Mouse (Mus musculus): ENCODE results near the gene Gpr63. TPM values are rescaled to one million over a fixed set of nuclear protein-coding genes. Genes with fewer than 3 reads are reported as not detected.
"Not testable (repeated sequence)": the region's sequence is repeated elsewhere in the genome, so short reads cannot be mapped to it uniquely, and the experiment has no call there.

The Gpr63 gene
- polyA plus RNA-seq, 1 experiment from 2014 or later = 1.2 TPM

DNA sequence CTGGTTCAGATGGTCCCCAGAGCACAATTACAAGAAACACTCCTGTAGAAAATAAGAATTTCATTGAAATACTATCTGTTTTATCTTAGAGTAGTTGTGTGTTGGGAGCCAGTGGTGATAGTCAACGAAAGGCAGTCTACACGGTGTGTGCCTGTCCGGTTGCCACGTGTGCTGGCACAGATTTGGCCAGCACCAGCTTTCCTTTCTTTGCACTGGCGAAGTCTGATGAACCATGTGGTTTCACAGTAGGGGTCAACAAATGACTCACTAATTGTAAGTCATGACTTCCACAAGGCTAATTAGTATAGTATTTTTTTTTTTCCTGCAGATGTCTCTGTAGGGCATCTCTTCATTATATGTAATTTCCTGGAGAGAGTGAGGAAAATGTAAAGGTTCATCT lies 45.6 kb downstream of the Gpr63 start:
- Histone ChIP-seq H3K27ac (no peak overlapping the region), H3K4me2 (replicated peaks) (no peak overlapping the region), H3K9ac (replicated peaks) (no peak overlapping the region), H3K4me1 (replicated peaks) (no peaks in the 10 kb centered on the region), H3K27me3 (no peaks in the 10 kb centered on the region), H3K4me3 (replicated peaks) (no peak overlapping the region), H3K9me3 (no peaks in the 10 kb centered on the region), H3K36me3 (peaks cover 15% of the 10 kb centered on the region)
- 68% methylated on average over 5 of the region's 5 CpGs for WGBS
- no peak for ATAC-seq

DNA sequence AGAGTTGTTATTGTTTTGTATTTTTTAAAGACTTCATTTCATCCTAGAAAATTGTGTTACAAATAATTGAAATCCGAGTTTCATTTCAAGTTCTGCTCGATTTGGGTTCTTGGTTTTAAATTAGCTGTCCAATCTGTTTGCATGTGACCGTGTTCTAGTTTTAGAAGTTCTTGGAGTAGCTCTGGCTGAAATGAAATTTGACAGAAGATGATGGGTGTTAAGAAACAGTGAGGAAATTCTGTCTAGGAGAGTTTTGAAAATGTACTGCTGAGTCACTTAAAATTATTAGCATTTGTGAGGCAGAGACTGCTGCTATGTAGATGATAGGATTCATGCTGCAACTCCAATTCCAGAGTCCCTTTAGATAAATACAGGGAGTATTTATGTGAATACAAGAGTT lies 46.5 kb downstream of the Gpr63 start:
- Histone ChIP-seq H3K4me2 (replicated peaks) (no peak overlapping the region), H3K27me3 (no peaks in the 10 kb centered on the region), H3K27ac (no peak overlapping the region), H3K9ac (replicated peaks) (no peak overlapping the region), H3K36me3 (peaks cover 7% of the 10 kb centered on the region), H3K9me3 (no peaks in the 10 kb centered on the region), H3K4me3 (replicated peaks) (no peak overlapping the region), H3K4me1 (replicated peaks) (no peaks in the 10 kb centered on the region)
- 95% methylated on average over 3 of the region's 3 CpGs for WGBS
- no peak for ATAC-seq

DNA sequence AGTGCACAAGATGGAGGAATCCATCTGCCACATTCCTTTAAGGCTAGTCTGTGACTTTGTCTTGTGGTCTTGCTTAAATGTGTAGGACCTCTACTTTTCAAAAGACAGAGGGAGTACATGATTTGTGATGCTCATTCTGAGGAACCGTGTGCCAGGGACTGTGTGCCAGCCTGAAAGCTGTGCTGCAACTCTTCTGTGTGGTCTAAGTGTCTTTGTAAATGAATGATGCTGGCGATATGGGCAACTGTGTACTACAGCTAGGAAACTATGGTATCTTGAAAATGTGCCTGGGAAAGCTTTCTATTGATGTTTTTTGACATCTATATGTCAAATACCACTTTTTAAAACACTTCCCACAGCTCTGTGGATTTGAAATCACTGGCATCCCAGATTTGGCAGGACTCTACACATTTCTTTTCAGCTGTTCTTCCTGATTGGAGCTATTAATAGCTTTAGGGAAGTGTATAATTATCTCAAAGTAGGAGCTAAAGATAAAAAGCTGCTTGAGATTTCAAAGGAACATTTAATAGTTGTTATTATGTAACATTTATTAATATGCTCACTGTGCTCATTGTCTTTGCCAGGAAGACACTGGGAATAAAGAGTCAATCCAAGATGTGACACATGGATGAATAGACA lies 48.9 kb downstream of the Gpr63 start:
- Histone ChIP-seq H3K4me3 (replicated peaks) (no peak overlapping the region), H3K9ac (replicated peaks) (no peak overlapping the region), H3K4me1 (replicated peaks) (no peaks in the 10 kb centered on the region), H3K27ac (no peak overlapping the region), H3K36me3 (no peaks in the 10 kb centered on the region), H3K4me2 (replicated peaks) (no peak overlapping the region), H3K9me3 (no peaks in the 10 kb centered on the region), H3K27me3 (no peaks in the 10 kb centered on the region)
- no peak for ATAC-seq
- 90% methylated on average over 2 of the region's 2 CpGs for WGBS

DNA sequence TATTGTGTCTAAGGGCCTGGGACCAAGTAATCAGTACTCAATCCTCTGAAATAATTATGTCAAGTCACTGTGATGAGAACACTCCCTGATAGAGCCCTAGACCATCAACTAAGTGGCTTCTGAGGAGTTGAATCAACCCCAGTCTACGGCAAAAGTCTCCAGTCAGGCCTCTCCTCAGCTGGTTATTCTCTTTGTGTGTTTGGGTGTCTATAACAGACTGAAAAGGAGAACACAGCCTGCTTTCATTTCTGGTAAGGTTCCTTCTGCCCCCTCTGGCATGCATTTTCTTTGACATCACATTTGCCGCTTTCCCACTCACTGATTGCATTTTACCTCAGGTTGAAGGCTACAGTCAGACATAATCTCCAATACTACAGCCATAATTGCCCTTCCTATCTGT lies 62.0 kb downstream of the Gpr63 start:
- H3K4me2 ChIP-seq (replicated peaks) = no peak overlapping the region
- H3K9ac ChIP-seq (replicated peaks) = no peak overlapping the region
- 90% methylated on average over 2 of the region's 2 CpGs for WGBS
- no peaks in the 10 kb centered on the region for H3K4me1 ChIP-seq (replicated peaks)
- no peak overlapping the region for H3K27ac ChIP-seq
- no peak overlapping the region for H3K4me3 ChIP-seq (replicated peaks)
- no peaks in the 10 kb centered on the region for H3K9me3 ChIP-seq
- H3K36me3 ChIP-seq = no peaks in the 10 kb centered on the region
- H3K27me3 ChIP-seq = no peaks in the 10 kb centered on the region
- ATAC-seq = no peak

DNA sequence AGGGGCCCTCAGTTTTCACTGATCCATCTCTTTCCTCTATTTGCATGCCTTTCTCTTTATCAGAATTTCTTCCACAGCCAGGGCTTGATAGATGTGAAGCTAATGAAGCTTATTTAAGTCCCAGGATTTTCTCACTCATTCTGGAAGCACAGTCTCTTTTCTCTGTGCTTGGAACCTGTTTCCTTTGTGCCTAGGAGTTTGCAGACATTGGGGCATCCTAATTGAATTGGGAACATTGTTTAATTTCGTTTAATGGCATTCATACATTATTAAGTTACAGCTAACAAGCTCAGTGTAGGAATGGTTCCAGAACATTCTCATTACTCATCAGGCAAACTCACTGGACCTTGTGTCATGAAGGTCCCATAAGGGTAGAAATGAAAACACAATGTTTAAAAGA lies 62.5 kb downstream of the Gpr63 start:
- no peak overlapping the region for H3K4me2 ChIP-seq (replicated peaks)
- no peaks in the 10 kb centered on the region for H3K36me3 ChIP-seq
- H3K9ac ChIP-seq (replicated peaks) = no peak overlapping the region
- H3K27me3 ChIP-seq = no peaks in the 10 kb centered on the region
- ATAC-seq = no peak
- H3K4me1 ChIP-seq (replicated peaks) = no peaks in the 10 kb centered on the region
- WGBS = 72% methylated on average over 1 of the region's 1 CpGs
- no peak overlapping the region for H3K27ac ChIP-seq
- no peak overlapping the region for H3K4me3 ChIP-seq (replicated peaks)
- no peaks in the 10 kb centered on the region for H3K9me3 ChIP-seq

DNA sequence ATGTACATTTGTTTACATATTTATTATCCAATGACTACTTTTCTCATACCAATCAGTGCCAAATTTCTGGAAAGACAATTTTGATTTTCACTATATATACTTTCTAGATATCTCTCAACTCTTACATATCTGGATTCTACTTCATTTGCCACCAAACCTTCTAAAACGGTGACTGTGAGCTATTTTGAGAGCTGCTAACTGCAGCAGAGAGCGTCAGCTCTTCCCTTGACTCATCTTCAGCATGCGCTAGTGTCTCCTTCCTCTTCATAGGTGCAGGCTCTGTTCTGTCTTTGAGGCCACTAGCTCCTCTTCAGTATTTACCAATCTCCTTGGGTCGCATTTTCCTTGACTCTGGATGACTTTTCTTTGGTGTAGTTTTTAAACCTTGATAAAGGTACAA lies 63.7 kb downstream of the Gpr63 start:
- Histone ChIP-seq H3K9me3 (no peaks in the 10 kb centered on the region), H3K4me2 (replicated peaks) (no peak overlapping the region), H3K27ac (no peak overlapping the region), H3K9ac (replicated peaks) (no peak overlapping the region), H3K4me1 (replicated peaks) (no peaks in the 10 kb centered on the region), H3K4me3 (replicated peaks) (no peak overlapping the region), H3K27me3 (no peaks in the 10 kb centered on the region), H3K36me3 (no peaks in the 10 kb centered on the region)
- WGBS = 84% methylated on average over 4 of the region's 4 CpGs
- no peak for ATAC-seq

DNA sequence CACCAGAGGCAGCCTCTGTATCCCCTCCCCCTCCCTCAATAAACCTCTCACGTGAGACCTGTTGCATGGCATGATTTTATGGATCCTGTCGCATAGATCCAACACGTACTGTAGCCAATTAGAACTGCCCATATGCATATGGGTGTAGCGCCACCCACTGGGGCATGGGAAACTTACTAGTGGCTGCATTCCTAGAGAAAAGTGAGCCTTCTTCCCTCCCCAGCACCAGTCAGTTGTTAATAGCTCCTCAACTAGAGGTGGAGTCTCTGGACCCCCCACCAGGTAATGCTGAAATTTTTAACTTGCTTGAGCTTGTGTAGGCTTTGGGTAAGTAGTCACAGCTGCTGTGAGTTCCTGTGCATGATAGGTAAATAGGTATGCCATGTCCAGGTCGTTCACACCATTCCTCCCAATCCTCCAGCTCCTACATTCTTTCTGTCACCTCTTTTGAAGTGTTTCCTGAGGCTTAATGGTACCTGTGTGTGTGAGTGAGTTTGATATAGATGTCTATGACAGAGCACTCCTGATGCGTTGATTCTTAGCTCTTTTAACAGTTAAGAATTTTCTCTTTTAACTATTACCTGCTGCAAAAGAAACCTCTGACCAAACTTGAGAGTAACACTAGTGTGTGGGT lies 69.1 kb downstream of the Gpr63 start:
- Histone ChIP-seq H3K4me2 (replicated peaks) (no peak overlapping the region), H3K4me3 (replicated peaks) (no peak overlapping the region), H3K4me1 (replicated peaks) (no peaks in the 10 kb centered on the region), H3K27me3 (no peaks in the 10 kb centered on the region), H3K9me3 (no peaks in the 10 kb centered on the region), H3K27ac (no peak overlapping the region), H3K9ac (replicated peaks) (no peak overlapping the region), H3K36me3 (no peaks in the 10 kb centered on the region)
- ATAC-seq = no peak
- 29% methylated on average over 6 of the region's 6 CpGs for WGBS

DNA sequence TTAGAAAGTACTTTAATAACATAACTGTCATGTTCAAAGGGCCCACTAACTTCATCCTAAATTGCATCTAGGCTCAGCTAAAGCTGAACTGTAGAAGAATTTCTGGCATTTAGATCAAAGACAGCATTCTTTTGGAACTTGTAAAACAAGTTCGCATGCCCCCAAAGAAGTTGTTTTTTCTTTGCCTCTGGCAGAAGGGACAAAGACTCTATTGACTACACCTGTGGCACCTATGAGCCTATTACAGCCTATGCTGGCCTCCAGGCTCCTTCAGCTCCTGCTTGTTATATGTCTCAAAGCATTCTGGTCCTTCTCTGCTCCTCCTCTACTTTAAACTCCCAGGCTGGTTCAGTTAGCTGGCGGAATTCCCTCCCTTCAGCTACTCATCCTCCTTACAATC lies 69.6 kb downstream of the Gpr63 start:
- H3K9ac ChIP-seq (replicated peaks) = no peak overlapping the region
- H3K27me3 ChIP-seq = no peaks in the 10 kb centered on the region
- ATAC-seq = no peak
- H3K36me3 ChIP-seq = no peaks in the 10 kb centered on the region
- H3K9me3 ChIP-seq = no peaks in the 10 kb centered on the region
- H3K4me1 ChIP-seq (replicated peaks) = no peaks in the 10 kb centered on the region
- no peak overlapping the region for H3K4me3 ChIP-seq (replicated peaks)
- 77% methylated on average over 2 of the region's 2 CpGs for WGBS
- H3K27ac ChIP-seq = no peak overlapping the region
- no peak overlapping the region for H3K4me2 ChIP-seq (replicated peaks)

DNA sequence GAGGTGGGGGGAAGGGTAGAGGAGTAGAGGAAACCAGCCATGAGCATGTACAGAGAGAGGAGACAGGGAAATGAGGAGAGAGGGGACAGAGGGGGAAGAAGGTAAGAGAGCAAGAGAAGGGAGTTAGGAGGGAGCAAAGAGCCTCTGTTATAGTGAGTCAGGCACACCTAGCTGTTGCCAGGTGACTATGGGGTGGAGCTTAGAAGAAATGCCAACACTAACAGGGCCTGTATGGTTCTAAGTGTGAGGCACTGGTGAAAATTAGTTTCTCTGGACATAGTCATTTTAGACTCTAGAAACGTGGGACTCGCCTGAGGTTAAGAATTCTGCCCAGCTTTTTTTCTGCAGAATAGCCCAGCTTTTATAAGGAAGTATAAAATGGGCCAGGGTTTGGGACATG lies 71.1 kb downstream of the Gpr63 start:
- no peak for ATAC-seq
- H3K4me2 ChIP-seq (replicated peaks) = no peak overlapping the region
- H3K9me3 ChIP-seq = 0 out of 2 replicates have a peak, but pooled peaks cover 3% of the 10 kb centered on the region
- H3K9ac ChIP-seq (replicated peaks) = no peak overlapping the region
- no peaks in the 10 kb centered on the region for H3K27me3 ChIP-seq
- H3K27ac ChIP-seq = no peak overlapping the region
- H3K36me3 ChIP-seq = no peaks in the 10 kb centered on the region
- H3K4me1 ChIP-seq (replicated peaks) = no peaks in the 10 kb centered on the region
- H3K4me3 ChIP-seq (replicated peaks) = no peak overlapping the region
- 88% methylated on average over 2 of the region's 2 CpGs for WGBS

DNA sequence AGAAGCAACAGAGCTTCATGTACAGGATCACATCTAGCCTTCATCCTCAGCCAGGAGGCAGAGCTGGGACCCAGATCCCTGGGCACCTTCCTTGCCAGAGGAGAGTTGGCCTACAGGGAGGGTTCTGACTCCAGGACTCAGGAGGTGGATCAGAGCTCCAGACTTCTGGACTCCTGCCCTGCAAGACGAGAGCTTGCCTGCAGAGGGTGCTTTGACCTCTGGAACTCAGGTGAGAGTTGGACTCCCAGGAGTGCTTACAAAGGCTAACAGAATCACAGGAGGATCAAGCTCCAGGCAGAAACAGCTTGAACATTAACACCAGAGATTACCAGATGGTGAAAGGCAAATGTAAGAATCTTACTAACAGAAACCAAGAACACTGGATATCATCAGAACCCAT lies 89.3 kb downstream of the Gpr63 start:
- not testable (repeated sequence) for H3K36me3 ChIP-seq; H3K27ac ChIP-seq; ATAC-seq; H3K4me2 ChIP-seq (replicated peaks); H3K9ac ChIP-seq (replicated peaks); H3K4me3 ChIP-seq (replicated peaks); H3K9me3 ChIP-seq; H3K27me3 ChIP-seq; H3K4me1 ChIP-seq (replicated peaks)
- WGBS = 80% methylated on average over 1 of the region's 1 CpGs

Other genes with a start within 250 kb of the Gpr63 start
- 19.0 and 19.8 TPM in 2 replicates for gene Klhl32, start 115.3 kb upstream of the Gpr63 start, polyA plus RNA-seq (2015; fragmentation: Nextera tagmentation; extraction: Ambion mirVana)
- 57.7 and 58.0 TPM in 2 replicates for gene Ndufaf4, start 68.3 kb upstream of the Gpr63 start, polyA plus RNA-seq (2015; fragmentation: Nextera tagmentation; extraction: Ambion mirVana)